Mouse (Mus musculus): ENCODE measurements at regions not wholly inside any gene's neighbourhood (a gene's known extent, or its start where the extent isn't known, plus 50 kb on each side); places are given as distances from the start of the nearest gene placed in this dataset.

GRCm38 (mm10) chr6:58770654-58771218 is 60.5 kb upstream of the Herc3 start:
- peak; percentile 89 for TF ChIP-seq CTCF (conservative IDR thresholded peaks at IDR 0.05; ENCODE audit: low read length)
- TF ChIP-seq POU5F1 (IDR thresholded peaks at IDR 0.05; ENCODE audit: borderline replicate concordance, low read length), result no peak

Data from E14TG2a.4 (cell line).